Mouse (Mus musculus) E14TG2a.4 (cell line): Measurements from ENCODE around the gene Clstn3.
"Not testable (repeated sequence)": the region's sequence is repeated elsewhere in the genome, so short reads cannot be mapped to it uniquely, and the experiment has no call there.

Experiments used
- H3K27me3 ChIP-seq: 2 replicates; pipeline ENCODE4 v1.6.1; 2014; ENCODE audit warnings: low read length, control low read depth; ENCODE audit not compliant: insufficient read depth
- H3K36me3 ChIP-seq: 2 replicates; pipeline ENCODE4 v1.6.1; 2014; ENCODE audit warnings: low read length, control low read depth; ENCODE audit not compliant: insufficient read depth
- H3K4me1 ChIP-seq: replicated peaks from 2 replicates; pipeline ENCODE4 v1.6.1; 2014; ENCODE audit warnings: low read depth, low read length, control low read depth
- H3K4me3 ChIP-seq: replicated peaks from 2 replicates; pipeline ENCODE4 v1.5.1; 2014; ENCODE audit warnings: mild to moderate bottlenecking, low read length
- H3K9me3 ChIP-seq: 2 replicates; pipeline ENCODE4 v1.6.1; 2014; ENCODE audit warnings: low read length, control low read depth
- CTCF ChIP-seq: conservative IDR thresholded peaks from 2 replicates; pipeline ENCODE4 v1.5.1; 2014; ENCODE audit warnings: low read length
- NANOG ChIP-seq: IDR thresholded peaks from 2 replicates; pipeline ENCODE4 v1.6.1; 2014; ENCODE audit warnings: borderline replicate concordance, low read length, mixed read lengths
- POU5F1 ChIP-seq: IDR thresholded peaks from 2 replicates; pipeline ENCODE4 v1.6.1; 2014; ENCODE audit warnings: low read length, borderline replicate concordance

Gene Clstn3

DNA sequence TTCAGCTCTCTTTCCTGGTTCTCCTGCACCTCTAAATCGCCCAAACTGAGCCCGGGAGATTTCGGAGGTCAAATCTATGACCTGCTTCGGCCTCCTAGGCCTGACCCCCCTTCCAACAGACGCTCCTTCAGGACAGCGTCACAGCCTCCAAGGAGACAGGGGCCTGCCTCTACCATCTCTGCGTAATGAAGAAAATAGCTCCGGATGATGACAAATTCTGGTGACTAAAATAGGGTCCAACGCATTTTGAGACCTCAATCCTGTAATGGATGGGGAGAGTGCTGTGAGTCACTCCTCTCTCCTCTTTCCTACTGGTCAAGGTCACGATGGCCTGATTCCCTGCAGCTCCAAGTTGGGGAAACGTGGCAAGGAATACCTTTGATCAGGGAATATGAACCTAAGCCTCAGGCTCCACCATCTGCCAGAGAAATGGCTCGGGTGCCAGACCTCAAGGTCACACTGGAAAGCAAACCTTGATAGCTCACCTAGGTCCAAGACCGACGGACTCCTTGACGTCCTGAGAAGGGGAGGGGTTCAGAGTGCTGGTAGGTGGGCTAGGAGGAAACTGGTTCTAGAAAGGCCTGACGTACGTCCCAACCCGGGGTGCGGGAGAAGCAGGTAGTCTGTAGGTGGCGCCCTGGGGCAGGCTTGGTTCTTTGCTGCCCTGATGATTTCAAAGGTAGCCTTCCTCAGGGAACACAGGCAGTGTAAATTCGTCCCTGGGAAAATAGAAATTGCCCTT lies 49.1 kb downstream of the Clstn3 start:
- H3K27me3 ChIP-seq: no peaks in the 10 kb centered on the region
- no peak for TF ChIP-seq NANOG
- no peak for TF ChIP-seq POU5F1
- TF ChIP-seq CTCF: peak; percentile 62
- no peaks in the 10 kb centered on the region for H3K9me3 ChIP-seq
- H3K4me1 ChIP-seq: peaks cover 27% of the 10 kb centered on the region
- peaks cover 26% of the 10 kb centered on the region for H3K36me3 ChIP-seq
- H3K4me3 ChIP-seq: peak overlapping the region; percentile 88

DNA sequence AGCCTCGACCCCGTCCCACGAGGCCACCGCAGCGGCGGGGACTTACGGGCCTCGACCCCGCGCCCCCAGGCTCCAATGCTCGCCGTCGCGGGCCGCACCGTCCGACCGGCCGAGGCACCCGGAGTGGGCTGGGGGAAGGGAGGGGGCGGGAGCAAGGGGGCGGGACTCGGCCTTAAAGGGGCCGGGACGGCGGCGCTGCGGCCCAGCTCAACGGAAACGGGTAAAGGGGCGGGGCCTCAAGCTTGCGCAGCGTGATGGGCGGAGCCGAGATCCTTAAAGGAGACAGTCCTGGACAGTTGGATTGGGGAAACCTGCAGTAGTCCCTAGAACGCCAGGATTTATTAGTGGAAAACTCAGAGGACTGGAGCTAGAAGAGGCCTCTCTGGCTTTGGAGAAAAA lies 49.7 kb downstream of the Clstn3 start, which contains the start of gene Pex5:
Pex5 (minus strand) TSS at position 141 of the 399 bp plus-strand sequence.
- TF ChIP-seq CTCF: no peak
- TF ChIP-seq NANOG: no peak
- TF ChIP-seq POU5F1: no peak
- H3K27me3 ChIP-seq: no peaks in the 10 kb centered on the region
- peaks cover 27% of the 10 kb centered on the region for H3K4me1 ChIP-seq
- H3K9me3 ChIP-seq: no peaks in the 10 kb centered on the region
- H3K36me3 ChIP-seq: peaks cover 29% of the 10 kb centered on the region
- peak within 1 kb of the TSS; percentile 88 for H3K4me3 ChIP-seq

DNA sequence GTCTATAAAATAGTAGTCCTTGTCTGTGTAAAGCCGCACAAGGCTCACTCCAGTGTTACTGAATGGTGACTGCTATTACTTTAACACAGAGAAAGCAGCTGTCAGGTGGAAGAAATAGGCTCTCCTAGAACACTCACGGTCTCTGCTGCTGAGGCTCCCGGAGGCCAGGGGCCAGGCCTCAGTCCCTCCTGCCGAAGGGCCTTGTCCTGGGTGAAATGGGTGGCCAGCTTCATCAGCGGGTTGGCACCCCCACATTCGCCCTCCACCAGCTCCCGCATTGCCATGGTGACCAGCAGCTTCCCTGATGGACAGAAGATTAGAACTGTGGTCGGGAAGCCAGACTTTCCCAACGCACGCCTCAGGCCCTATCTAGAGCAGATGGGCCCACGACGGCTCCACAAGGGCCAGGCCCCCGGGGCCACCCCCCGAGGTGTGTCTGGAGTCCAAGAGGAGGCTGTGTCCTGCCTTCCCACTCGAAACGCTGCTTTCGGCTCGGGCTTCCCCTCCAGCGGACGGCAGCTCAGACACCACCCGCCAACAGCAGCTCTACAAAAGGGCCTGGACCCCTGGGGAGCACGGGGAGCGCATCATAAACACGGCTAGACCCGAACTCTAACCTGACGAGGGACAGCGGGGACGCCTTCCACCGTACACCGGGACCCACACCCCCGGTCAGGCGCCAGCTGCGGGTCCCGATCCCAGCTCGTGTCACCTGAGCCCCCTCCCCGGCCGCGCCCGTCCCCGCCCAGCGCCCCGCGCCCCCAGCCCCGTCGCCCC lies 50.3 kb downstream of the Clstn3 start:
- H3K27me3 ChIP-seq: no peaks in the 10 kb centered on the region
- H3K9me3 ChIP-seq: no peaks in the 10 kb centered on the region
- H3K4me1 ChIP-seq: peaks cover 27% of the 10 kb centered on the region
- TF ChIP-seq NANOG (no peak), POU5F1 (no peak), CTCF (no peak)
- H3K36me3 ChIP-seq: peaks cover 32% of the 10 kb centered on the region
- peak overlapping the region; percentile 88 for H3K4me3 ChIP-seq

DNA sequence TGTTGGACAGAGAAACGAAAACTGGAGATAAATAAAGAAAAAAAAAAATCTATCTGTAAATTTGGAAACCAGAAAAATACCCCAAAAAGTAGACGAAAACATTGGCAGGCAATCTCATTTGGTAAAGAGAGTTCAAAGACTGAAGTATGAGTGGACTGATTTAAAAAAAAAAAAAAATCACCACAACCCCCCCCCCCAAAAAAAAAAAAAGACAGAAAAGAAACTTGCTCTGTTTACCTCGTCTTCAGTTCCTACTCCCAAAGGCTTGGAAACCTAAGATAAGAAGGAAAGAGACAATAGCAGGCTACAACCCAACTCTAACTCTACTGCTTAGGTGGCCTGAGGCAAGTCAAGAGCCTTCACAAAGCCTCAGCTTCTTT lies 50.8 kb downstream of the Clstn3 start:
- TF ChIP-seq POU5F1 (no peak), CTCF (no peak), NANOG (no peak)
- H3K4me3 ChIP-seq: peak overlapping the region; percentile 88
- peaks cover 27% of the 10 kb centered on the region for H3K4me1 ChIP-seq
- peaks cover 38% of the 10 kb centered on the region for H3K36me3 ChIP-seq
- no peaks in the 10 kb centered on the region for H3K9me3 ChIP-seq
- no peaks in the 10 kb centered on the region for H3K27me3 ChIP-seq

DNA sequence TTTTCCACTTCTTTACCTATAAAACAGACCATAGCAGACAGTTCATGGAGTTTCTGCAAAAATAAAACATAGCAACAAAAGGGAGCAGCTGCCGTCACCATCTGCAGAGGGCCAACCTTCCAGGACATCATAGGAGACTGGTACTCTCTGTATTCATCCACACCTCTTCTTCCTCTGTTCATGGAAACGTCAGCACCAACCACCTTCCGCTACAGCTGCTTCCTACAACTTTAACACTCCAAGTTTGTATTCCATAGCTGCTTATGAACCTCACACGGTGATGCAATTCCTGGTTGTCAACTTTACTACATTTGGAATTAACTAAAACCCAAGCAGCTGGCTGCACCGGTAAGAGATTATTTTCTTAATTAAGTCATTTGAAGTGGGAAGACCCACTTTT lies 56.2 kb downstream of the Clstn3 start:
- no peak overlapping the region for H3K4me3 ChIP-seq
- H3K9me3 ChIP-seq: no peaks in the 10 kb centered on the region
- no peaks in the 10 kb centered on the region for H3K27me3 ChIP-seq
- no peak for TF ChIP-seq NANOG
- no peak for TF ChIP-seq POU5F1
- no peak for TF ChIP-seq CTCF
- peaks cover 88% of the 10 kb centered on the region for H3K36me3 ChIP-seq
- H3K4me1 ChIP-seq: peaks cover 18% of the 10 kb centered on the region

DNA sequence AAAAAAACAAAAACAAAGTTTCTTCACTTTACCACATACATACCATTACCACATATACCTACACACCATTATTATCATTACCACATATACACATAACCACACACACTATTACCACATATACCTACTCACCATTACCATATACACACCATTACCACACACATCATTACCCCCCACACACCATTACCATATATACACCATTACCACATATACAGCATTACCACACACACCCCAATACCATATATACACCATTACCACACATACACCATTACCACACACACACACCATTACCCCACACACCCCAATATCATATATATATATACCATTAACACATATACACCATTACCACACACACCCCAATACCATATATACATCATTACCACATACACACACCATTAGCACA lies 57.4 kb downstream of the Clstn3 start:
- Histone ChIP-seq H3K4me3 (no peak overlapping the region), H3K27me3 (no peaks in the 10 kb centered on the region), H3K4me1 (peaks cover 17% of the 10 kb centered on the region), H3K36me3 (peaks cover 89% of the 10 kb centered on the region), H3K9me3 (no peaks in the 10 kb centered on the region)
- no peak for TF ChIP-seq POU5F1

DNA sequence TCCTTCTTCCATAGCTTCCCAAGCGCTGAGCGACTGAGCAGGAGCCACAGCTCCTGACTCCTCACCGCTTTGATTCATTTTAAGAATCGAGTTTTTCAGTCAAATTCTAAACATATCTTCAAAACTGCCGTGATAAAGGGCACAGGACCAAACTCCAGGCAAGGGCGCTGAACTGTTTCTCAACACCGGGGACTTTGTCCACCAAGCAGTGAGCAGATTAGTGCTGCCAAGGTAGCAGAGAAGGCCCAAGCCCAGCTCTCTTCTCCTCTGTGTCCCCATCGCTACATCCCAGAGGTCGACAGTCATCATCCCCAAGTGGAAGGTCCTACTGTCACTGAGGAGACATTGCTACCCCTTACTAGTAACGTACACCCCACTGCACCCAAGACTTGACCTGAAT lies 58.3 kb downstream of the Clstn3 start:
- Histone ChIP-seq H3K36me3 (peaks cover 91% of the 10 kb centered on the region), H3K27me3 (no peaks in the 10 kb centered on the region), H3K4me1 (peaks cover 17% of the 10 kb centered on the region), H3K9me3 (no peaks in the 10 kb centered on the region), H3K4me3 (no peak overlapping the region)
- TF ChIP-seq NANOG (no peak), CTCF (no peak), POU5F1 (no peak)

DNA sequence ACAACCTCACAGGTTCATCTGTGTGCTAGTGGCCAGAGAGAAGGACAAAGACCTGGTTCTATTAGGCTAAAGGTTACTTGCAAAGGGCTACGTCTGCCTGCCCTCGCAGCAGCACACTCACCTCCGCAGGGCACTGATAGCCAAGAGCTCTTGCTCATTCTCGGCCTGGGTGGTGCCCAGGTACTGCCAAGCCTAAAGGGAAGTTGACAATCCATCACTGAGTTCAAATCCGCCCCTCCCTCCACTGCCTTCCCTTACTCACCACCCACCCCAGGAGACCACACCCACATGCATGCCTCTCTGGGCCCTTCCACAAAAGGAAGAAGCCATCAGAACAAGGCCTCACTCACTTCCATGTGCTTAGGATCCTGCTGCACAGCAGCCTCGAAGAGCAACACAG lies 64.9 kb downstream of the Clstn3 start:
- Histone ChIP-seq H3K27me3 (no peaks in the 10 kb centered on the region), H3K4me3 (0 out of 2 replicates have a peak overlapping the region, but pooled peaks have one; percentile 7), H3K4me1 (peaks cover 43% of the 10 kb centered on the region), H3K36me3 (peaks cover 86% of the 10 kb centered on the region), H3K9me3 (no peaks in the 10 kb centered on the region)
- TF ChIP-seq CTCF (no peak), NANOG (no peak), POU5F1 (no peak)

DNA sequence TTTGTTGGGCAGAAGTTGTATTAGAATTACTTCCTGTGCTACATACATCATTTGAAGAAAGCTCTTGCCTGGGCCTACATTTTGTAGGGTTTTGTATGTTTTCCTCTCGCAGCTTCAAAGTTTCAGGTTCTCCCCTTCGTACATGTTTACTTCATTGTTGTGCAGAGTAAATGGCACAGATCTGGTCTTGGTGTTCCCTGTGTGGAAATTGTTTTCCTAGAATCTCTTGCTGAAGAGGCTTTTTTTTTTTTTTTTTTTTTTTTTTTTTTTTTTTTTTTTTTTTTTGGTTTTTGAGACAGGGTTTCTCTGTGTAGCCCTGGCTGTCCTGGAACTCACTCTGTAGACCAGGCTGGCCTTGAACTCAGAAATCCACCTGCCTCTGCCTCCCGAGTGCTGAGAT lies 69.6 kb downstream of the Clstn3 start:
- Histone ChIP-seq H3K36me3 (peaks cover 40% of the 10 kb centered on the region), H3K4me1 (peaks cover 21% of the 10 kb centered on the region)
- H3K27me3 ChIP-seq, H3K9me3 ChIP-seq, H3K4me3 ChIP-seq: not testable (repeated sequence)
